Mouse (Mus musculus): Measurements from ENCODE around the gene Helt.

GRCm38 (mm10) chr8:46332389-46333061 lies 38.1 kb upstream of the Helt start:
- TF ChIP-seq USF1 (IDR thresholded peaks at IDR 0.05; ENCODE audit: low read depth) = no peak
- TF ChIP-seq CTCF (IDR thresholded peaks at IDR 0.05; ENCODE audit: control insufficient read depth, insufficient read depth, insufficient read length) = no peak
- no peak for TF ChIP-seq MYOG (IDR thresholded peaks at IDR 0.05; ENCODE audit: control insufficient read depth, extremely low read depth, insufficient read length)
- no peak for TF ChIP-seq CEBPB (IDR thresholded peaks at IDR 0.05; ENCODE audit: low read depth)

All from C2C12 (cell line).